Mouse (Mus musculus) urinary bladder, postnatal 10 days (tissue): ENCODE data around the gene Scn8a.
"Not testable (repeated sequence)": the region's sequence is repeated elsewhere in the genome, so short reads cannot be mapped to it uniquely, and the experiment has no call there.

Experiments used
- DNase-seq: peaks from one replicate; pipeline ENCODE4 v3.0.0; 2022; ENCODE audit warnings: low spot score

Scn8a gene

GRCm38 (mm10) chr15:100869558-100869957 is at the start of gene Scn8a:
Gene Scn8a (plus strand): TSS chr15:100869858.
- DNase-seq, result no peak

- DNase-seq, result no peak
Measured at GRCm38 (mm10) chr15:100821824-100822223, 47.8 kb upstream of the Scn8a start.

- DNase-seq, result not testable (repeated sequence)
Measured at GRCm38 (mm10) chr15:100822370-100822769, 47.3 kb upstream of the Scn8a start.

- no peak for DNase-seq
Measured at GRCm38 (mm10) chr15:100825249-100825856, 44.3 kb upstream of the Scn8a start.

GRCm38 (mm10) chr15:100826076-100826475 is 43.6 kb upstream of the Scn8a start:
- no peak for DNase-seq

GRCm38 (mm10) chr15:100829775-100830174 is 39.9 kb upstream of the Scn8a start:
- DNase-seq, result no peak

GRCm38 (mm10) chr15:100830682-100831081 is 39.0 kb upstream of the Scn8a start:
- DNase-seq, result no peak

GRCm38 (mm10) chr15:100832144-100832543 is 37.5 kb upstream of the Scn8a start:
- no peak for DNase-seq

GRCm38 (mm10) chr15:100832784-100833183 is 36.9 kb upstream of the Scn8a start:
- DNase-seq, result no peak

GRCm38 (mm10) chr15:100836729-100837128 is 32.9 kb upstream of the Scn8a start:
- no peak for DNase-seq

- no peak for DNase-seq
Measured at GRCm38 (mm10) chr15:100838607-100839207, 31.0 kb upstream of the Scn8a start.

GRCm38 (mm10) chr15:100844336-100844735 is 25.3 kb upstream of the Scn8a start:
- no peak for DNase-seq

GRCm38 (mm10) chr15:100845049-100845879 is 24.4 kb upstream of the Scn8a start:
- no peak for DNase-seq

- no peak for DNase-seq
Measured at GRCm38 (mm10) chr15:100847193-100847592, 22.5 kb upstream of the Scn8a start.

GRCm38 (mm10) chr15:100857586-100857985 is 12.1 kb upstream of the Scn8a start:
- no peak for DNase-seq

GRCm38 (mm10) chr15:100860856-100861255 is 8.8 kb upstream of the Scn8a start:
- DNase-seq, result no peak

GRCm38 (mm10) chr15:100865556-100865955 is 4.1 kb upstream of the Scn8a start:
- DNase-seq, result no peak

- DNase-seq, result no peak
Measured at GRCm38 (mm10) chr15:100870001-100870774, 530 bp downstream of the Scn8a start.

GRCm38 (mm10) chr15:100870775-100871106 is 1.1 kb downstream of the Scn8a start:
- no peak for DNase-seq

- DNase-seq, result no peak
Measured at GRCm38 (mm10) chr15:100871107-100872011, 1.7 kb downstream of the Scn8a start.

GRCm38 (mm10) chr15:100873155-100873554 is 3.5 kb downstream of the Scn8a start:
- peak; percentile 32 for DNase-seq
